Mouse (Mus musculus) MEL (cell line): ENCODE measurements at regions not wholly inside any gene's neighbourhood (a gene's known extent, or its start where the extent isn't known, plus 50 kb on each side); places are given as distances from the start of the nearest gene placed in this dataset.

Source experiments
- DNase-seq: peaks from one replicate; pipeline ENCODE4 v3.0.0; 2011; ENCODE audit warnings: low read depth, low spot score
- H3K27ac ChIP-seq: 2 replicates; pipeline ENCODE4 v1.5.1; 2012; ENCODE audit warnings: low read depth, mild to moderate bottlenecking, control low read depth, low read length, moderate library complexity; ENCODE audit not compliant: control insufficient read depth
- H3K27me3 ChIP-seq, 2 experiments: fragments of 150-350 bp in 1 of 2; sonication (generic) in 1 of 2; 2 replicates each; pipeline ENCODE4 v1.6.1; 2012; ENCODE audit warnings: low read length in 2 of 2, mild to moderate bottlenecking in 2 of 2, improper control_type of control experiment in 1 of 2, moderate library complexity in 1 of 2; ENCODE audit not compliant: insufficient read depth in 2 of 2, control insufficient read depth in 1 of 2
- H3K36me3 ChIP-seq, 2 experiments: 2 replicates each; pipeline ENCODE4 v1.6.1; 2012 to 2014; ENCODE audit warnings: low read length in 2 of 2, improper control_type of control experiment in 1 of 2, inconsistent platforms in 1 of 2, mild to moderate bottlenecking in 1 of 2; ENCODE audit not compliant: insufficient read depth in 2 of 2, control insufficient read depth in 1 of 2
- H3K4me1 ChIP-seq, 2 experiments: fragments of 150-350 bp in 1 of 2; sonication (generic) in 1 of 2; 2 replicates each; pipeline ENCODE4 v1.6.1; 2012; ENCODE audit warnings: low read length in 2 of 2, improper control_type of control experiment in 1 of 2, mild to moderate bottlenecking in 1 of 2; ENCODE audit not compliant: insufficient read depth in 2 of 2, control insufficient read depth in 1 of 2
- H3K4me3 ChIP-seq, 2 experiments: fragments of 150-350 bp in 1 of 2; sonication (generic) in 1 of 2; 2 replicates each; pipeline ENCODE4 v1.5.1; 2012; ENCODE audit warnings: low read depth in 2 of 2, low read length in 2 of 2, mild to moderate bottlenecking in 2 of 2, moderate library complexity in 2 of 2, control low read depth in 1 of 2, improper control_type of control experiment in 1 of 2; ENCODE audit not compliant: control insufficient read depth in 1 of 2, insufficient read depth in 1 of 2
- H3K79me2 ChIP-seq: 2 replicates; pipeline ENCODE4 v1.6.1; 2012; ENCODE audit warnings: mild to moderate bottlenecking, low read length, moderate library complexity; ENCODE audit not compliant: control insufficient read depth, poor library complexity, insufficient read depth
- H3K9ac ChIP-seq: 2 replicates; pipeline ENCODE4 v1.6.1; 2012; ENCODE audit warnings: low read depth, mild to moderate bottlenecking, control low read depth, low read length, moderate library complexity; ENCODE audit not compliant: control insufficient read depth, poor library complexity, severe bottlenecking
- H3K9me3 ChIP-seq: fragments of 150-350 bp; sonication (generic); replicated peaks from 2 replicates; pipeline ENCODE4 v1.6.1; 2012; ENCODE audit warnings: mild to moderate bottlenecking, low read length, improper control_type of control experiment, moderate library complexity; ENCODE audit not compliant: insufficient read depth
- CHD2 ChIP-seq: IDR thresholded peaks from 2 replicates; pipeline ENCODE4 v1.6.1; 2011; ENCODE audit warnings: low read length, improper control_type of control experiment
- E2F4 ChIP-seq: IDR thresholded peaks from 2 replicates; pipeline ENCODE4 v1.6.1; 2011; ENCODE audit warnings: low read depth, low read length, improper control_type of control experiment, borderline replicate concordance
- GABPA ChIP-seq: IDR thresholded peaks from 2 replicates; pipeline ENCODE4 v1.6.1; 2012; ENCODE audit warnings: low read depth, mild to moderate bottlenecking, inconsistent platforms, low read length, improper control_type of control experiment, moderate library complexity
- GATA1 ChIP-seq: IDR thresholded peaks from 2 replicates; pipeline ENCODE4 v1.6.1; 2011; ENCODE audit warnings: low read depth, low read length, improper control_type of control experiment
- KAT2A ChIP-seq: conservative IDR thresholded peaks from 2 replicates; pipeline ENCODE4 v1.6.1; 2012; ENCODE audit warnings: low read depth, low read length, improper control_type of control experiment, inconsistent platforms
- MAFK ChIP-seq: IDR thresholded peaks from 2 replicates; pipeline ENCODE4 v1.6.1; 2011; ENCODE audit warnings: low read depth, mild to moderate bottlenecking, low read length, improper control_type of control experiment, borderline replicate concordance
- MAZ ChIP-seq: IDR thresholded peaks from 2 replicates; pipeline ENCODE4 v1.6.1; 2012; ENCODE audit warnings: low read depth, mild to moderate bottlenecking, inconsistent platforms, low read length, improper control_type of control experiment
- MEF2A ChIP-seq: IDR thresholded peaks from 2 replicates; pipeline ENCODE4 v1.6.1; 2014; ENCODE audit warnings: low read depth, mild to moderate bottlenecking, inconsistent platforms, low read length, improper control_type of control experiment; ENCODE audit not compliant: poor library complexity, insufficient replicate concordance, severe bottlenecking; ENCODE audit errors: extremely low read depth
- MXI1 ChIP-seq: IDR thresholded peaks from 2 replicates; pipeline ENCODE4 v1.6.1; 2011; ENCODE audit warnings: mild to moderate bottlenecking, low read depth, low read length, improper control_type of control experiment
- MYC ChIP-seq: IDR thresholded peaks from 2 replicates; pipeline ENCODE4 v1.6.1; 2011; ENCODE audit warnings: low read depth, mild to moderate bottlenecking, low read length, improper control_type of control experiment, moderate library complexity
- NELFE ChIP-seq: IDR thresholded peaks from 2 replicates; pipeline ENCODE4 v1.6.1; 2011; ENCODE audit warnings: low read depth, low read length, improper control_type of control experiment
- POLR2AphosphoS2 ChIP-seq: IDR thresholded peaks from 2 replicates; pipeline ENCODE4 v1.6.1; 2011; ENCODE audit warnings: low read length, improper control_type of control experiment
- POLR2AphosphoS5 ChIP-seq: IDR thresholded peaks from 2 replicates; pipeline ENCODE4 v1.6.1; 2012; ENCODE audit warnings: low read depth, borderline replicate concordance, mild to moderate bottlenecking, inconsistent platforms, low read length, moderate library complexity, mixed read lengths
- RAD21 ChIP-seq: IDR thresholded peaks from 2 replicates; pipeline ENCODE4 v1.6.1; 2011; ENCODE audit warnings: mild to moderate bottlenecking, low read depth, low read length, improper control_type of control experiment
- SIN3A ChIP-seq: IDR thresholded peaks from 2 replicates; pipeline ENCODE4 v1.6.1; 2012; ENCODE audit warnings: low read length, improper control_type of control experiment, inconsistent platforms
- SMC3 ChIP-seq: IDR thresholded peaks from 2 replicates; pipeline ENCODE4 v1.6.1; 2011; ENCODE audit warnings: low read depth, low read length, improper control_type of control experiment
- TAL1 ChIP-seq: IDR thresholded peaks from 2 replicates; pipeline ENCODE4 v1.6.1; 2012; ENCODE audit warnings: mild to moderate bottlenecking, inconsistent platforms, low read length, moderate library complexity, mixed read lengths
- TBP ChIP-seq: IDR thresholded peaks from 2 replicates; pipeline ENCODE4 v1.8.0; 2011; ENCODE audit warnings: low read depth, low read length, improper control_type of control experiment
- UBTF ChIP-seq: IDR thresholded peaks from 2 replicates; pipeline ENCODE4 v1.6.1; 2012; ENCODE audit warnings: low read depth, mild to moderate bottlenecking, inconsistent platforms, low read length, improper control_type of control experiment, moderate library complexity, borderline replicate concordance; ENCODE audit not compliant: insufficient read depth
- USF2 ChIP-seq, 2 experiments: IDR thresholded peaks; 2 replicates each; pipeline ENCODE4 v1.6.1; 2011 to 2012; ENCODE audit warnings: improper control_type of control experiment in 2 of 2, low read length in 2 of 2, borderline replicate concordance in 1 of 2, inconsistent platforms in 1 of 2, low read depth in 1 of 2, mild to moderate bottlenecking in 1 of 2; ENCODE audit not compliant: insufficient read depth in 1 of 2
- ZKSCAN1 ChIP-seq: IDR thresholded peaks from 2 replicates; pipeline ENCODE4 v1.6.1; 2012; ENCODE audit warnings: low read depth, mild to moderate bottlenecking, inconsistent platforms, low read length, improper control_type of control experiment, moderate library complexity

- H3K79me2 ChIP-seq, result no peaks in the 10 kb centered on the region
- DNase-seq, result no peak
- H3K9me3 ChIP-seq, result no peaks in the 10 kb centered on the region
- H3K4me1 ChIP-seq, result no peaks in the 10 kb centered on the region
- no peak overlapping the region for H3K4me3 ChIP-seq
- TF ChIP-seq MAFK (no peak), MXI1 (no peak), NELFE (no peak), GABPA (no peak), KAT2A (no peak), CHD2 (no peak)
- H3K27ac ChIP-seq, result no peak overlapping the region
- no peak overlapping the region for H3K9ac ChIP-seq
- no peaks in the 10 kb centered on the region for H3K27me3 ChIP-seq
- no peaks in the 10 kb centered on the region for H3K36me3 ChIP-seq
Observed at GRCm38 (mm10) chr3:78889326-78889725, 397.0 kb downstream of the Rapgef2 start.

- H3K9me3 ChIP-seq, result no peaks in the 10 kb centered on the region
- H3K79me2 ChIP-seq, result no peaks in the 10 kb centered on the region
- H3K27me3 ChIP-seq, result no peaks in the 10 kb centered on the region
- H3K4me3 ChIP-seq, result no peak overlapping the region
- H3K4me1 ChIP-seq, result no peaks in the 10 kb centered on the region
- H3K36me3 ChIP-seq, result no peaks in the 10 kb centered on the region
- no peak for TF ChIP-seq GATA1
- TF ChIP-seq CHD2, result no peak
- no peak for TF ChIP-seq MYC
- no peak for TF ChIP-seq POLR2AphosphoS2
- no peak for TF ChIP-seq POLR2AphosphoS5
- no peak for TF ChIP-seq E2F4
- no peak for TF ChIP-seq UBTF
- no peak for TF ChIP-seq MAZ
- TF ChIP-seq MXI1, result no peak
- no peak for TF ChIP-seq SMC3
- TF ChIP-seq TAL1, result no peak
- no peak for TF ChIP-seq SIN3A
- TF ChIP-seq MEF2A, result no peak
- TF ChIP-seq TBP, result no peak
- TF ChIP-seq USF2 (IDR thresholded peaks at IDR 0.05; ENCODE audit: borderline replicate concordance in 1 of 2, insufficient read depth in 1 of 2, low read depth in 1 of 2, low read length in 2 of 2), result no peak
- TF ChIP-seq ZKSCAN1, result no peak
- TF ChIP-seq RAD21, result no peak
- no peak for DNase-seq
- H3K9ac ChIP-seq, result no peak overlapping the region
- no peak overlapping the region for H3K27ac ChIP-seq
Observed at GRCm38 (mm10) chr3:78884715-78885114, 401.6 kb downstream of the Rapgef2 start.
